Mouse (Mus musculus) olfactory bulb, adult 2 months (tissue): ENCODE data around the gene Sorbs1.

Experiments used
- CTCF ChIP-seq: fragments of 200-500 bp; IDR thresholded peaks from 2 replicates; pipeline ENCODE4 v1.5.1; 2012; ENCODE audit warnings: low read depth, mild to moderate bottlenecking, low read length, moderate library complexity; ENCODE audit not compliant: insufficient read depth
- POLR2A ChIP-seq: fragments of 200-500 bp; IDR thresholded peaks from 2 replicates; pipeline ENCODE4 v1.6.1; 2012; ENCODE audit warnings: mild to moderate bottlenecking, low read depth, low read length, moderate library complexity; ENCODE audit not compliant: insufficient read depth

DNA sequence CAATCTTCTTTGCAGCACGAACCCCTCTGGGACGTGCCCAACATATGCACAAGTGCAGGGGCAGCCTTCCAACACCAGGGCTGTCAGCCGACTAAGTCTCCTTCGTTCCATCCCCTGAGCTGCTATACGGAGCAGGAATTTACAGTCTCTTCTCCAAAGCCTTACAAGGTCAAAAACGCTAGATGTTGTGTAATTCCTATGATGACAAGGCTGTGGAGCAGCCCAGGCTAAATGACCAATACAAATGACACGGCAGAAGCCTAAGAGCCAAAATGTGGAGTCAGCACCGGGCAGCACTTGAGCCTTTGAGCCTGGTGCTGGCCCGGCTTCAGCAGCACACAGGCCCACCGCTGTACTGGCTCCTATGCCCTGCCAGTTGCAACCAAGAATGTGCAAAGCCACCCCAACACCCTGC lies 35.4 kb downstream of the Sorbs1 start:
- TF ChIP-seq CTCF (no peak), POLR2A (no peak)
